Mouse (Mus musculus): ENCODE measurements at regions not wholly inside any gene's neighbourhood (a gene's known extent, or its start where the extent isn't known, plus 50 kb on each side); places are given as distances from the start of the nearest gene placed in this dataset.

- no peak for DNase-seq (ENCODE audit: low read depth)
Measured at GRCm38 (mm10) chr4:33552856-33553255, 242.7 kb downstream of the Rngtt start.

GRCm38 (mm10) chr4:33554606-33555005, 244.5 kb downstream of the Rngtt start:
- no peak for DNase-seq (ENCODE audit: low read depth)

GRCm38 (mm10) chr4:33555231-33555933, 245.3 kb downstream of the Rngtt start:
- DNase-seq (ENCODE audit: low read depth) = no peak

- DNase-seq (ENCODE audit: low read depth) = no peak
Measured at GRCm38 (mm10) chr4:33555966-33556365, 245.9 kb downstream of the Rngtt start.

GRCm38 (mm10) chr4:33556661-33557540, 246.8 kb downstream of the Rngtt start:
- DNase-seq (ENCODE audit: low read depth) = no peak

GRCm38 (mm10) chr4:33570274-33570673, 260.2 kb downstream of the Rngtt start:
- no peak for DNase-seq (ENCODE audit: low read depth)

- no peak for DNase-seq (ENCODE audit: low read depth)
Measured at GRCm38 (mm10) chr4:33571351-33571750, 261.2 kb downstream of the Rngtt start.

- DNase-seq (ENCODE audit: low read depth) = no peak
Measured at GRCm38 (mm10) chr4:33577631-33578030, 267.5 kb downstream of the Rngtt start.

GRCm38 (mm10) chr4:33580491-33580890, 270.4 kb downstream of the Rngtt start:
- no peak for DNase-seq (ENCODE audit: low read depth)

GRCm38 (mm10) chr4:33581180-33581591, 271.1 kb downstream of the Rngtt start:
- DNase-seq (ENCODE audit: low read depth) = no peak

- DNase-seq (ENCODE audit: low read depth) = no peak
Measured at GRCm38 (mm10) chr4:33581766-33582525, 271.8 kb downstream of the Rngtt start.

- no peak for DNase-seq (ENCODE audit: low read depth)
Measured at GRCm38 (mm10) chr4:33582986-33583720, 273.0 kb downstream of the Rngtt start.

- no peak for DNase-seq (ENCODE audit: low read depth)
Measured at GRCm38 (mm10) chr4:33583979-33584907, 274.1 kb downstream of the Rngtt start.

GRCm38 (mm10) chr4:33585821-33586220, 275.7 kb downstream of the Rngtt start:
- DNase-seq (ENCODE audit: low read depth) = no peak

- no peak for DNase-seq (ENCODE audit: low read depth)
Measured at GRCm38 (mm10) chr4:33586290-33586614, 276.1 kb downstream of the Rngtt start.

GRCm38 (mm10) chr4:33586615-33587451, 276.7 kb downstream of the Rngtt start:
- no peak for DNase-seq (ENCODE audit: low read depth)

GRCm38 (mm10) chr4:33587666-33588065, 277.6 kb downstream of the Rngtt start:
- peak; percentile 4 for DNase-seq (ENCODE audit: low read depth)

GRCm38 (mm10) chr4:33588127-33588526, 278.0 kb downstream of the Rngtt start:
- no peak for DNase-seq (ENCODE audit: low read depth)

- no peak for DNase-seq (ENCODE audit: low read depth)
Measured at GRCm38 (mm10) chr4:33589207-33589606, 279.1 kb downstream of the Rngtt start.
